Mouse (Mus musculus) CH12.LX (cell line): Measurements from ENCODE around the gene Gm5431. TPM values are rescaled to one million over a fixed set of nuclear protein-coding genes. Genes with fewer than 3 reads are reported as not detected.
A peak's percentile ranks its signal among the peaks of the same experiment; 100 is the strongest.

Experiments
- DNase-seq: peaks from one replicate; pipeline ENCODE4 v3.0.0-alpha.2; 2013; ENCODE audit errors: extremely low read depth
- H3K27ac ChIP-seq: 2 replicates; pipeline ENCODE4 v1.5.1; 2012; ENCODE audit warnings: low read depth, mild to moderate bottlenecking, control low read depth, moderate library complexity; ENCODE audit not compliant: insufficient read depth
- H3K27me3 ChIP-seq: replicated peaks from 2 replicates; pipeline ENCODE3; 2012; ENCODE audit warnings: inconsistent platforms
- H3K36me3 ChIP-seq, 2 experiments: replicated peaks in 1 of 2; 2 replicates each; pipeline versions ENCODE3 to v1.6.1; 2012; ENCODE audit warnings: inconsistent platforms in 1 of 2, low read length in 1 of 2, mild to moderate bottlenecking in 1 of 2, mixed read lengths in 1 of 2, moderate library complexity in 1 of 2; ENCODE audit not compliant: control insufficient read depth in 1 of 2, insufficient read depth in 1 of 2
- H3K4me1 ChIP-seq, 2 experiments: 2 replicates each; pipeline ENCODE4 v1.6.1; 2012; ENCODE audit warnings: inconsistent platforms in 1 of 2, moderate library complexity in 1 of 2; ENCODE audit not compliant: insufficient read depth in 2 of 2, control insufficient read depth in 1 of 2
- H3K4me2 ChIP-seq: 2 replicates; pipeline ENCODE4 v1.6.1; 2012; ENCODE audit warnings: low read depth, mild to moderate bottlenecking, control low read depth; ENCODE audit not compliant: poor library complexity, insufficient read depth, severe bottlenecking
- H3K4me3 ChIP-seq, 3 experiments: fragments of 150-350 bp in 1 of 3; sonication (generic) in 1 of 3; replicated peaks in 1 of 3; 2 replicates each; pipeline versions ENCODE3 to v1.5.1; 2011 to 2012; ENCODE audit warnings: low read depth in 2 of 3, low read length in 2 of 3, mild to moderate bottlenecking in 2 of 3, moderate library complexity in 2 of 3, control low read depth in 1 of 3, improper control_type of control experiment in 1 of 3, inconsistent platforms in 1 of 3, mixed read lengths in 1 of 3; ENCODE audit not compliant: poor library complexity in 1 of 3
- H3K79me2 ChIP-seq: replicated peaks from 2 replicates; pipeline ENCODE4 v1.6.1; 2012; ENCODE audit warnings: mild to moderate bottlenecking, moderate library complexity; ENCODE audit not compliant: control insufficient read depth, poor library complexity, insufficient read depth, severe bottlenecking; ENCODE audit errors: extremely low read depth
- H3K9ac ChIP-seq: 2 replicates; pipeline ENCODE4 v1.6.1; 2012; ENCODE audit warnings: low read depth, mild to moderate bottlenecking, control low read depth, moderate library complexity; ENCODE audit not compliant: insufficient read depth
- H3K9me3 ChIP-seq: replicated peaks from 2 replicates; pipeline ENCODE3; 2012; ENCODE audit warnings: low read length, inconsistent platforms, mixed read lengths
- BHLHE40 ChIP-seq: IDR thresholded peaks from 2 replicates; pipeline ENCODE4 v1.6.1; 2011; ENCODE audit warnings: mild to moderate bottlenecking, low read depth, low read length, improper control_type of control experiment
- CHD1 ChIP-seq: IDR thresholded peaks from 2 replicates; pipeline ENCODE4 v1.6.1; 2012; ENCODE audit warnings: low read depth, low read length, improper control_type of control experiment, inconsistent platforms
- CHD2 ChIP-seq: IDR thresholded peaks from 2 replicates; pipeline ENCODE4 v1.6.1; 2011; ENCODE audit warnings: low read length, improper control_type of control experiment
- ELF1 ChIP-seq: IDR thresholded peaks from 2 replicates; pipeline ENCODE4 v1.6.1; 2014; ENCODE audit warnings: low read depth, mild to moderate bottlenecking, inconsistent platforms, low read length, improper control_type of control experiment
- ETS1 ChIP-seq: conservative IDR thresholded peaks from 2 replicates; pipeline ENCODE4 v1.6.1; 2012; ENCODE audit warnings: low read depth, mild to moderate bottlenecking, inconsistent platforms, low read length, improper control_type of control experiment, moderate library complexity
- GABPA ChIP-seq: IDR thresholded peaks from 2 replicates; pipeline ENCODE4 v1.6.1; 2012; ENCODE audit warnings: low read depth, low read length, improper control_type of control experiment, inconsistent platforms; ENCODE audit not compliant: insufficient replicate concordance
- IRF4 ChIP-seq: IDR thresholded peaks from 2 replicates; pipeline ENCODE4 v1.6.1; 2014; ENCODE audit warnings: low read depth, mild to moderate bottlenecking, inconsistent platforms, low read length, improper control_type of control experiment
- JUN ChIP-seq: IDR thresholded peaks from 2 replicates; pipeline ENCODE4 v1.6.1; 2011; ENCODE audit warnings: low read depth, mild to moderate bottlenecking, low read length, improper control_type of control experiment, moderate library complexity; ENCODE audit not compliant: insufficient read depth
- KAT2A ChIP-seq: IDR thresholded peaks from 2 replicates; pipeline ENCODE4 v1.6.1; 2012; ENCODE audit warnings: low read length, improper control_type of control experiment, inconsistent platforms; ENCODE audit not compliant: insufficient replicate concordance
- MAFK ChIP-seq: IDR thresholded peaks from 2 replicates; pipeline ENCODE4 v1.6.1; 2011; ENCODE audit warnings: low read length, improper control_type of control experiment; ENCODE audit not compliant: insufficient replicate concordance
- MAX ChIP-seq: IDR thresholded peaks from 2 replicates; pipeline ENCODE4 v1.6.1; 2011; ENCODE audit warnings: low read length, improper control_type of control experiment
- MEF2A ChIP-seq: IDR thresholded peaks from 2 replicates; pipeline ENCODE4 v1.6.1; 2014; ENCODE audit warnings: low read depth, mild to moderate bottlenecking, inconsistent platforms, low read length, improper control_type of control experiment, borderline replicate concordance
- MXI1 ChIP-seq: IDR thresholded peaks from 2 replicates; pipeline ENCODE4 v1.6.1; 2011; ENCODE audit warnings: mild to moderate bottlenecking, low read depth, low read length, improper control_type of control experiment
- MYC ChIP-seq: IDR thresholded peaks from 2 replicates; pipeline ENCODE4 v1.6.1; 2011; ENCODE audit warnings: low read depth, mild to moderate bottlenecking, improper control_type of control experiment, low read length
- NELFE ChIP-seq: IDR thresholded peaks from 2 replicates; pipeline ENCODE4 v1.6.1; 2011; ENCODE audit warnings: low read depth, low read length, improper control_type of control experiment
- NRF1 ChIP-seq: IDR thresholded peaks from 2 replicates; pipeline ENCODE4 v1.6.1; 2014; ENCODE audit warnings: low read depth, mild to moderate bottlenecking, inconsistent platforms, low read length, improper control_type of control experiment, moderate library complexity
- POLR2A ChIP-seq: IDR thresholded peaks from 2 replicates; pipeline ENCODE4 v1.6.1; 2011; ENCODE audit warnings: low read depth, mild to moderate bottlenecking, improper control_type of control experiment, low read length
- POLR2AphosphoS2 ChIP-seq: IDR thresholded peaks from 2 replicates; pipeline ENCODE4 v1.6.1; 2011; ENCODE audit warnings: low read depth, low read length, improper control_type of control experiment
- RAD21 ChIP-seq: IDR thresholded peaks from 2 replicates; pipeline ENCODE4 v1.6.1; 2011; ENCODE audit warnings: low read depth, mild to moderate bottlenecking, low read length, improper control_type of control experiment, moderate library complexity
- RCOR1 ChIP-seq: conservative IDR thresholded peaks from 2 replicates; pipeline ENCODE4 v1.6.1; 2012; ENCODE audit warnings: low read depth, mild to moderate bottlenecking, inconsistent platforms, low read length, improper control_type of control experiment
- SIN3A ChIP-seq: IDR thresholded peaks from 2 replicates; pipeline ENCODE4 v1.6.1; 2012; ENCODE audit warnings: low read length, improper control_type of control experiment, inconsistent platforms
- SMC3 ChIP-seq: IDR thresholded peaks from 2 replicates; pipeline ENCODE4 v1.6.1; 2011; ENCODE audit warnings: low read depth, low read length, improper control_type of control experiment
- TBP ChIP-seq: conservative IDR thresholded peaks from 2 replicates; pipeline ENCODE4 v1.6.1; 2011; ENCODE audit warnings: low read depth, low read length, improper control_type of control experiment
- TCF12 ChIP-seq: IDR thresholded peaks from 2 replicates; pipeline ENCODE4 v1.6.1; 2014; ENCODE audit warnings: low read depth, mild to moderate bottlenecking, inconsistent platforms, low read length, improper control_type of control experiment
- UBTF ChIP-seq: IDR thresholded peaks from 2 replicates; pipeline ENCODE4 v1.6.1; 2012; ENCODE audit warnings: low read depth, mild to moderate bottlenecking, inconsistent platforms, low read length, improper control_type of control experiment, moderate library complexity
- USF1 ChIP-seq: IDR thresholded peaks from 2 replicates; pipeline ENCODE4 v1.6.1; 2014; ENCODE audit warnings: low read depth, mild to moderate bottlenecking, inconsistent platforms, low read length, improper control_type of control experiment
- ZC3H11A ChIP-seq: IDR thresholded peaks from 2 replicates; pipeline ENCODE4 v1.6.1; 2012; ENCODE audit warnings: low read depth, mild to moderate bottlenecking, inconsistent platforms, low read length, improper control_type of control experiment
- ZKSCAN1 ChIP-seq: IDR thresholded peaks from 2 replicates; pipeline ENCODE4 v1.6.1; 2012; ENCODE audit warnings: low read depth, inconsistent platforms, low read length, improper control_type of control experiment, borderline replicate concordance
- ZNF384 ChIP-seq: IDR thresholded peaks from 2 replicates; pipeline ENCODE4 v1.6.1; 2012; ENCODE audit warnings: low read depth, low read length, improper control_type of control experiment, inconsistent platforms
- dilution Hi-C: fragments of 300-500 bp; cut with MboI; formaldehyde crosslinking; loops from 2 replicates; pipeline ENCODE4 v1.14.3; 2020; ENCODE audit warnings: low sequenced_read_pairs; ENCODE audit not compliant: extremely low pct_unique_long_range_greater_than_20kb, extremely low pct_ligation_motif_present
- in situ Hi-C: fragments of 300-500 bp; cut with MboI; formaldehyde crosslinking; loops from 3 replicates; pipeline ENCODE4 v1.14.3; 2019; ENCODE audit warnings: low sequenced_read_pairs, low pct_ligation_motif_present, low pct_unique_long_range_greater_than_20kb, mixed read lengths
- polyA plus RNA-seq: library from polyadenylated mRNA; unstranded; fragments of >175 nt; gene quantifications from 2 replicates; pipeline ENCODE4 v1.2.1, GENCODE M21; 2012; ENCODE audit warnings: low read depth; ENCODE audit not compliant: insufficient read length
- total RNA-seq, 2 experiments: library from RNA; depleted of rRNA; stranded (reverse); fragments of 300-350 nt in 1 of 2; fragments of >200 nt in 1 of 2; gene quantifications; 2 replicates each; pipeline ENCODE4 v1.2.3; 2012 to 2014

Gm5431 gene
- total and polyA plus RNA-seq, 3 experiments = 0.89 to 4.9 (median 2.0) TPM

DNA sequence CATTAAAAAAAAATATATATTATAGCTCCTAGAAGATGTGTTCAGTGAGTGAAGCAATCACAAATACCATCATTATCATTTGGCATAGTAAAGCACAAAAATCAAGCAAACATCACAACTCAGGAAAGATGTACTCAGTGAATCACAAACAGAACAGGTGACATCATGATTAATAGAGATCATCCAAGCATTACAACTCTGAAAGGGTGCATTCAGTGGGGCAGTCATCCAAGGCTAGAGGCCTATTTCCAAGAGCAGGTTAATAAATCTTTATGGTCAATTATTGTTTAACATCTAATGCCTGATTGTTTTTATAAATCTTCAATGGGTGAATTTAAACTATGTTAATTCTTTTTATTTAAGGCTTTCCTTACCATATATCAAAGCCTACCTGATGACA is 61.2 kb downstream of the Gm5431 start:
- Histone ChIP-seq H3K4me3 (no peak overlapping the region), H3K4me1 (peaks cover 31 to 90% of the 10 kb centered on the region in 2 experiments), H3K9ac (no peak overlapping the region), H3K27ac (no peak overlapping the region), H3K4me2 (no peak overlapping the region), H3K9me3 (no peaks in the 10 kb centered on the region), H3K27me3 (peaks cover 8% of the 10 kb centered on the region), H3K79me2 (no peaks in the 10 kb centered on the region), H3K36me3 (peaks cover 3 to 10% of the 10 kb centered on the region in 2 experiments)
- dilution Hi-C loops = no loop called here
- no peak for DNase-seq
- TF ChIP-seq POLR2A (no peak), USF1 (no peak), NRF1 (no peak), MAFK (no peak), RAD21 (no peak), SIN3A (no peak), GABPA (no peak), ZNF384 (no peak), ZC3H11A (no peak), POLR2AphosphoS2 (no peak), KAT2A (no peak)
- in situ Hi-C loops = no loop called here

DNA sequence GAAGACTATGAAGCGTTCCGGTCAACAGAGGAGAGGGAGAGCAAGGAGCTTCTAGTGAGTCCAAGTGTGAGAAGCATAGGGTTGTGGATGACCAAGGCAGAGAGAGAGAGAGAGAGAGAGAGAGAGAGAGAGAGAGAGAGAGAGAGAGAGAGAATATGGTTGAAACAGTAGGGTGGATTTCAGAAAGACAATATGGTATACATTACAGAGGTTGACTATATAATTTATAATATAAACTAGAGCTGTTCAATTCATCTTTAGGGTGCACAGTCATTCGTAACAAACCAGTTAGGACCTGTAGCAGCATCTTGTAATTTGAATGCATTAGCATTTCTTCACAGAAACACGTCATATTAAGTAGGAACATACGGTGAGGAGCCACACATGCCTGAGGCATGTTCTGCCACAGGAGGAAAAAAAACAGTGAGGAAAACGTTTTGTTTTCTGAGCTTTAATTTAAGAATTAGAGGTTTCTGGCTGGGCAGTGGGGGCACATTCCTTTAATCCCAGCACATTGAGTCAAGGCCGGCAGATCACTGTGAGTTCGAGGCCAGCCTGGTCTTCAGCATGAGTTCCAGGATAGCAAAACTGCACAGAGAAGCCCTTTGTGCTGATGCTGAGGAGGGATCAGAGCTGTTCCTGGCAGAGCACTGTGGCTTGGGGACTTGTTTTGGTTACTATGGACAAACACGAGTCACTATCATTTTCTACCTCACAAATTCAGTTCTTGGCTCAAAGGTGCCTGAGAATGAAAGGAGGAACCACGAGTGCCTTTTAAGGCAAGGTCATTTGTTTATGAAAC is 62.9 kb downstream of the Gm5431 start:
- dilution Hi-C loops = no loop called here
- Histone ChIP-seq H3K9me3 (no peaks in the 10 kb centered on the region), H3K27me3 (peaks cover 8% of the 10 kb centered on the region), H3K4me2 (peak overlapping the region; percentile 56), H3K36me3 (peaks cover 3% of the 10 kb centered on the region in 2 experiments), H3K4me1 (peaks cover 33 to 85% of the 10 kb centered on the region in 2 experiments), H3K4me3 (peak overlapping the region; percentile 66 to 89 (median 74)), H3K9ac (peak overlapping the region; percentile 87), H3K79me2 (no peaks in the 10 kb centered on the region), H3K27ac (peak overlapping the region; percentile 95)
- in situ Hi-C loops = no loop called here
- DNase-seq = peak; percentile 54
- TF ChIP-seq NRF1 (peak; percentile 20; the same call in 1 of the 2 replicates), MEF2A (peak; percentile 30; the same call in 1 of the 2 replicates), UBTF (no peak), GABPA (no peak), TBP (0 out of 2 replicates have a peak, but pooled peaks have one; percentile 15), JUN (peak; percentile 46; the same call in 1 of the 2 replicates), IRF4 (peak; percentile 35; the same call in 1 of the 2 replicates), NELFE (peak; percentile 36; the same call in 1 of the 2 replicates), MAX (peak; percentile 64; the same call in 1 of the 2 replicates), ZKSCAN1 (no peak), ZNF384 (peak; percentile 85), ELF1 (no peak), RCOR1 (no peak), USF1 (no peak), ETS1 (no peak; the same call in 1 of the 2 replicates), CHD2 (peak; percentile 69), BHLHE40 (peak; percentile 58; the same call in 1 of the 2 replicates), SMC3 (no peak), MXI1 (peak; percentile 83), SIN3A (peak; percentile 45; the same call in 1 of the 2 replicates), TCF12 (peak; percentile 63; the same call in 1 of the 2 replicates), MYC (peak; percentile 80), CHD1 (peak; percentile 67; the same call in 1 of the 2 replicates)
